Mouse (Mus musculus): Measurements from ENCODE around the gene Olfr307.

GRCm38 (mm10) chr7:86386558-86386957 is 49.2 kb upstream of the Olfr307 start, which contains the start of gene Olfr304:
- TF ChIP-seq MYOG (IDR thresholded peaks at IDR 0.05; ENCODE audit: control insufficient read depth in 1 of 3, insufficient read depth in 1 of 3, insufficient read length in 2 of 3, low read depth in 2 of 3) (no peak), USF1 (IDR thresholded peaks at IDR 0.05; ENCODE audit: low read depth) (no peak)
